Mouse (Mus musculus): ENCODE measurements around the gene Ntrk2. TPM values are rescaled to one million over a fixed set of nuclear protein-coding genes. Genes with fewer than 3 reads are reported as not detected.

Ntrk2 gene
- polyA plus RNA-seq, 1 experiment from 2014 or later, result 58.3 TPM

DNA sequence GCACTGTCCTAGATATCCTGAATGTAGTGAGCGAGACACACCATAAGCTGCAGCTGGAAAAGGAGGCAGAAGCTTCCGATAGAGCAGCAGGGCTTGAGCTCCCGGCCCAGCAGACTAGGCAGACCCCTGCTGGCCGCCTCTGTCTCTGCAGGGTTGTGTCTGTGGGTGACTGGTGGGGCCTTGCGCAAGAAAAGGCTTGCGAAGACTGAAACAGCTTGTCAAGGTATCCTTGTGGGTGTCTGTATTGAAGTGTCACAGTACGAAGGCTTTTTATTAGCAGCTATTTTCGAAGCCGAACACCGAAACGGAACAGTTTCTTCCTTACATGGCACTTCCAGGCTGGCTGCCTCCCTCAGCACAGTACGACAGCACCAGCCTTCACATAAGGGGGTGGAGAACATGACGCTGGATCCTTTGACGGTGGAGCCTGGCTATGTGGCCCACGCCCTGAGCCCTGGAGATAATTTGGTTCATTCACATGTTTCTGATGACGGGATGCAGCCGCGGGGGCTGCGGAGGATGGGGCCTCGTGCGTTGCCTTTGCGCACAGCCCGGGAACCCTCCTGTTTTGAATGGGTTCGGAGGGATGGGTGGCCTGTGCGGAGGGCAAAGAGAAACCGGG, 267.4 kb downstream of the Ntrk2 start:
- no peak overlapping the region for H3K4me3 ChIP-seq (ENCODE audit: low read depth, low read length)
- H3K27me3 ChIP-seq (ENCODE audit: control insufficient read depth, insufficient read depth, low read length), result no peaks in the 10 kb centered on the region
- no peaks in the 10 kb centered on the region for H3K36me3 ChIP-seq (ENCODE audit: control insufficient read depth, insufficient read depth, low read length)
- no peak overlapping the region for H3K27ac ChIP-seq (ENCODE audit: low read depth, low read length)
- peak; percentile 86 for ATAC-seq (ENCODE audit: insufficient read depth, low FRiP score, low TSS enrichment)
- WGBS, result 20% methylated on average over 26 of the region's 26 CpGs
- no peaks in the 10 kb centered on the region for H3K9me3 ChIP-seq (ENCODE audit: control insufficient read depth, low read length)
- peak overlapping the region; percentile 23 for H3K4me2 ChIP-seq (ENCODE audit: low read depth)
- no peaks in the 10 kb centered on the region for H3K4me1 ChIP-seq (ENCODE audit: control insufficient read depth, insufficient read depth, low read length)
- H3K9ac ChIP-seq (ENCODE audit: low read length), result 0 out of 2 replicates have a peak overlapping the region, but pooled peaks have one; percentile 15
- peak; percentile 87 for DNase-seq (ENCODE audit: low spot score)

- no peak overlapping the region for H3K4me3 ChIP-seq (ENCODE audit: low read depth, low read length)
- no peak overlapping the region for H3K9ac ChIP-seq (ENCODE audit: low read length)
- no peaks in the 10 kb centered on the region for H3K9me3 ChIP-seq (ENCODE audit: control insufficient read depth, low read length)
- no peaks in the 10 kb centered on the region for H3K27me3 ChIP-seq (ENCODE audit: control insufficient read depth, insufficient read depth, low read length)
- no peak overlapping the region for H3K27ac ChIP-seq (ENCODE audit: low read depth, low read length)
- no peak overlapping the region for H3K4me2 ChIP-seq (ENCODE audit: low read depth)
- no peaks in the 10 kb centered on the region for H3K36me3 ChIP-seq (ENCODE audit: control insufficient read depth, insufficient read depth, low read length)
- ATAC-seq (ENCODE audit: insufficient read depth, low FRiP score, low TSS enrichment), result no peak
- no peaks in the 10 kb centered on the region for H3K4me1 ChIP-seq (ENCODE audit: control insufficient read depth, insufficient read depth, low read length)
- 59% methylated on average over 4 of the region's 4 CpGs for WGBS
- DNase-seq (ENCODE audit: low spot score), result no peak
These were observed 270.1 kb downstream of the Ntrk2 start for GRCm38 (mm10) chr13:59076489-59076888.

- WGBS, result 54% methylated on average over 7 of the region's 7 CpGs
- Histone ChIP-seq H3K4me2 (ENCODE audit: low read depth) (no peak overlapping the region), H3K4me3 (ENCODE audit: low read depth, low read length) (no peak overlapping the region), H3K9ac (ENCODE audit: low read length) (no peak overlapping the region), H3K9me3 (ENCODE audit: control insufficient read depth, low read length) (no peaks in the 10 kb centered on the region), H3K27ac (ENCODE audit: low read depth, low read length) (no peak overlapping the region), H3K4me1 (ENCODE audit: control insufficient read depth, insufficient read depth, low read length) (no peaks in the 10 kb centered on the region), H3K27me3 (ENCODE audit: control insufficient read depth, insufficient read depth, low read length) (no peaks in the 10 kb centered on the region), H3K36me3 (ENCODE audit: control insufficient read depth, insufficient read depth, low read length) (no peaks in the 10 kb centered on the region)
- peak; percentile 69 for ATAC-seq (ENCODE audit: insufficient read depth, low FRiP score, low TSS enrichment)
- DNase-seq (ENCODE audit: low spot score), result no peak
These were observed 273.5 kb downstream of the Ntrk2 start for GRCm38 (mm10) chr13:59079761-59080461.

GRCm38 (mm10) chr13:59080468-59080867, 274.1 kb downstream of the Ntrk2 start:
- no peak for ATAC-seq (ENCODE audit: insufficient read depth, low FRiP score, low TSS enrichment)
- no peak overlapping the region for H3K27ac ChIP-seq (ENCODE audit: low read depth, low read length)

GRCm38 (mm10) chr13:59089016-59089415, 282.6 kb downstream of the Ntrk2 start:
- DNase-seq (ENCODE audit: low spot score) (no peak), ATAC-seq (ENCODE audit: insufficient read depth, low FRiP score, low TSS enrichment) (no peak)
- 79% methylated on average over 4 of the region's 4 CpGs for WGBS
- Histone ChIP-seq H3K36me3 (ENCODE audit: control insufficient read depth, insufficient read depth, low read length) (no peaks in the 10 kb centered on the region), H3K4me2 (ENCODE audit: low read depth) (no peak overlapping the region), H3K27me3 (ENCODE audit: control insufficient read depth, insufficient read depth, low read length) (no peaks in the 10 kb centered on the region), H3K4me1 (ENCODE audit: control insufficient read depth, insufficient read depth, low read length) (peaks cover 19% of the 10 kb centered on the region; the same call in 1 of the 2 replicates), H3K9me3 (ENCODE audit: control insufficient read depth, low read length) (no peaks in the 10 kb centered on the region), H3K27ac (ENCODE audit: low read depth, low read length) (no peak overlapping the region), H3K9ac (ENCODE audit: low read length) (no peak overlapping the region), H3K4me3 (ENCODE audit: low read depth, low read length) (no peak overlapping the region)

More at GRCm38 (mm10) chr13:59080468-59080867, 274.1 kb downstream of the Ntrk2 start:
- 67% methylated on average over 5 of the region's 5 CpGs for WGBS
- Histone ChIP-seq H3K4me2 (ENCODE audit: low read depth) (no peak overlapping the region), H3K27me3 (ENCODE audit: control insufficient read depth, insufficient read depth, low read length) (no peaks in the 10 kb centered on the region), H3K9ac (ENCODE audit: low read length) (no peak overlapping the region), H3K36me3 (ENCODE audit: control insufficient read depth, insufficient read depth, low read length) (no peaks in the 10 kb centered on the region), H3K9me3 (ENCODE audit: control insufficient read depth, low read length) (no peaks in the 10 kb centered on the region), H3K4me3 (ENCODE audit: low read depth, low read length) (no peak overlapping the region), H3K4me1 (ENCODE audit: control insufficient read depth, insufficient read depth, low read length) (no peaks in the 10 kb centered on the region)
- no peak for DNase-seq (ENCODE audit: low spot score)

DNA sequence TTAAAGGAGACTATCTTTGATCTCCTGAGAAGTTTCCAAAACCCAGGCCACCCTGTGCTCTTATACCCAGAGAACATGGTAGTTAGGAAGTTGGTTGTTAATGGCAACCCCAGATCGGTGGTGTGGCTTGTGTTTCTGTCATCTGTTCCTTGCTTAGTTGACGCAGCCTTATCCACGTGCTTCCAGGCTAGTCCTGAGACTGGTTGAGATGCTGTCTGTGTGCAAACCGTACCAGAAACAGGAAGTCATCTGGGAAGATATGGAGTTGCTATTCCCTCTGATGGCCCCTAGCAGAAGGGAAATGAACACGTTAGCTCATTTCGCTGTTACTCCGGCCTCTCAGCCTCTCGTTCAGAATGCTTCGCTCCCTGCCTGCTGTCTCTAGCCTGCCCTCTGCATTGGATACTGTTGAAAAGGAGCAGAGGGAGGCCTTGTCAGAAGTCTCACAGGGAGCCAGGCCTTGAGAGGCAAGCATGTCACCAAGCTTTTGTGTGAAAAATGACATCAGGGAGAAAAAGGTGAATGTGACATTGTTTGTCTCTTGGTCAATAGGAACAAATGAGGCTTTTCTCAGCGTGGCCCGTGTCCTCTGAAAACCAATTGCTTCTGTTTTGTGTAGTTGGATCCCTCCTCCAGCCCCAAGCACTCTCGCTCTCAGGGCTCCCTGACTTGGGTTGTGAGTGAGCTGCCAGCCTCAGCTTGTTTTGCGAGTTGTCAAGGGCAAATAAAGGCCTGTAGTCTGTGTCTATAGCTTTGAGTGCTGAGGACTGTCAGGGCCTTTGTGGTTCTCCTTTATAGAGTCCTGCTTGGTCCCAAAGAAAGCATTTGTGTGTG, 285.0 kb downstream of the Ntrk2 start:
- H3K4me3 ChIP-seq (ENCODE audit: low read depth, low read length), result no peak overlapping the region
- H3K9ac ChIP-seq (ENCODE audit: low read length), result no peak overlapping the region
- DNase-seq (ENCODE audit: low spot score), result peak; percentile 68
- no peaks in the 10 kb centered on the region for H3K36me3 ChIP-seq (ENCODE audit: control insufficient read depth, insufficient read depth, low read length)
- no peaks in the 10 kb centered on the region for H3K9me3 ChIP-seq (ENCODE audit: control insufficient read depth, low read length)
- peak overlapping the region; percentile 74 for H3K27ac ChIP-seq (ENCODE audit: low read depth, low read length)
- H3K4me1 ChIP-seq (ENCODE audit: control insufficient read depth, insufficient read depth, low read length), result peaks cover 21% of the 10 kb centered on the region; the same call in 1 of the 2 replicates
- WGBS, result 37% methylated on average over 13 of the region's 13 CpGs
- ATAC-seq (ENCODE audit: insufficient read depth, low FRiP score, low TSS enrichment), result peak; percentile 17; the same call in 1 of the 2 replicates
- H3K27me3 ChIP-seq (ENCODE audit: control insufficient read depth, insufficient read depth, low read length), result no peaks in the 10 kb centered on the region
- no peak overlapping the region for H3K4me2 ChIP-seq (ENCODE audit: low read depth)

DNA sequence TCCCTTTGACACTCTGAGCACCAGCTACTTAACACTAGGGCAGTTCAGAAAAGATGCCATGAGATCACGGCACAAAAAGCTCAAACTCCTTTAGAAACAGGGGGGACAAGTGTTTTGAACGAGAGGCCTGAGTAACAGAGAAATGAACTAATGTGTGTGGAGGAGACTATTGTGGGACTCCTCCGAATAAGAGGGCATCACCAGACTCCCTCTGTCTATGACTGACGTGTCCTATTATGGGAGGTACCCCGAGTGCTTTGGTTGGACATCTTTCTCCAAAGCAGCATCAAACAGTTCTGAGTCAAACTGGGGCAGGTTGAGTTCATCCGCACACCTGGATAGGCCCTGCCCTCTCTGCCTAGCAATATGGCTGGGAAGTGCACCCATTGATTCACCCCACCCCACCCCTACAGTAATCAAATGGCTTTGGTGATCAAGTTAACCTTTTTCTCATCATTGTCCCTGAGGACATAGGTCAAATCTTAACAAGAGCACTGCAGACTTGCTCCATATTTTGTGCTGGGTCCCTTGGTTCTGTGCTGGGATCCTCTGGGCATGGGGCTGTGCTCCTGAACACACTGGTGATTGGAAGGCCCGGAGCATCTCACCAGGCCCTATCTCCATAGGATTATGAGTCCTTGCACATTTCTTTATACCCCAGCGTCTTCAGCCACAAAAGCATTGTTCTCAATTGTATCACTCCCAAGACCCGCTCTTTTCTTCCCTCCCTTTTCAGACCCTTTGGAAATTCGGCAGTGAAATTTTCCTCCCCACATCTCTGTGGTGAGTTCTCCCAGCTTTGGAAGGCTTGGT, 285.9 kb downstream of the Ntrk2 start:
- Histone ChIP-seq H3K4me2 (ENCODE audit: low read depth) (no peak overlapping the region), H3K27me3 (ENCODE audit: control insufficient read depth, insufficient read depth, low read length) (no peaks in the 10 kb centered on the region), H3K4me3 (ENCODE audit: low read depth, low read length) (no peak overlapping the region), H3K9me3 (ENCODE audit: control insufficient read depth, low read length) (no peaks in the 10 kb centered on the region), H3K27ac (ENCODE audit: low read depth, low read length) (peak overlapping the region; percentile 74), H3K9ac (ENCODE audit: low read length) (no peak overlapping the region), H3K4me1 (ENCODE audit: control insufficient read depth, insufficient read depth, low read length) (peaks cover 22% of the 10 kb centered on the region; the same call in 1 of the 2 replicates), H3K36me3 (ENCODE audit: control insufficient read depth, insufficient read depth, low read length) (no peaks in the 10 kb centered on the region)
- peak; percentile 62 for ATAC-seq (ENCODE audit: insufficient read depth, low FRiP score, low TSS enrichment)
- DNase-seq (ENCODE audit: low spot score), result peak; percentile 25
- 45% methylated on average over 10 of the region's 10 CpGs for WGBS

- no peak overlapping the region for H3K4me2 ChIP-seq (ENCODE audit: low read depth)
- WGBS, result 3% methylated on average over 4 of the region's 4 CpGs
- peak overlapping the region; percentile 74 for H3K27ac ChIP-seq (ENCODE audit: low read depth, low read length)
- H3K4me3 ChIP-seq (ENCODE audit: low read depth, low read length), result no peak overlapping the region
- ATAC-seq (ENCODE audit: insufficient read depth, low FRiP score, low TSS enrichment) (peak; percentile 96), DNase-seq (ENCODE audit: low spot score) (peak; percentile 89)
- no peaks in the 10 kb centered on the region for H3K27me3 ChIP-seq (ENCODE audit: control insufficient read depth, insufficient read depth, low read length)
- peak overlapping the region; percentile 30; the same call in 1 of the 2 replicates for H3K9ac ChIP-seq (ENCODE audit: low read length)
- no peaks in the 10 kb centered on the region for H3K36me3 ChIP-seq (ENCODE audit: control insufficient read depth, insufficient read depth, low read length)
- peaks cover 22% of the 10 kb centered on the region; the same call in 1 of the 2 replicates for H3K4me1 ChIP-seq (ENCODE audit: control insufficient read depth, insufficient read depth, low read length)
- H3K9me3 ChIP-seq (ENCODE audit: control insufficient read depth, low read length), result no peaks in the 10 kb centered on the region
These were observed 286.4 kb downstream of the Ntrk2 start for GRCm38 (mm10) chr13:59092858-59093154.
